ENCODE assay signal across 11 mouse cellular contexts in genomic region chr12:117106696-117107095, GRCm38 (mm10).
A peak's percentile ranks its signal among the peaks of the same experiment; 100 is the strongest.
DNase-seq lines count a peak whose midpoint lies in the region; ATAC-seq and TF ChIP-seq lines count a peak whose summit lies in the region.
"Had no signal": no experiment of that assay in that cellular context is flagged by ENCODE, and none has a peak within 500 bp of the region (broad histone marks: within the 10 kb centered on the region; RNA-seq: fewer than 3 reads in every experiment).

No protein-coding gene starts in this region.

- H3K4me3 ChIP-seq in heart, embryonic 12.5 days = no peak overlapping the region
- H3K4me3 ChIP-seq in forebrain, postnatal 0 days (ENCODE audit: low read depth, low read length) = no peak overlapping the region
- H3K4me3 ChIP-seq in midbrain, embryonic 11.5 days (ENCODE audit: low read depth, low read length) = no peak overlapping the region

- peak overlapping the region; percentile 33; the same call in 1 of the 2 replicates for H3K4me2 ChIP-seq in heart, embryonic 12.5 days
- H3K4me2 ChIP-seq in forebrain, postnatal 0 days (ENCODE audit: low read depth) = peak overlapping the region; percentile 32
- H3K4me2 ChIP-seq in midbrain, embryonic 11.5 days = peak overlapping the region; percentile 36

- intact Hi-C loops in heart, postnatal 14 days (cut with DNase I) = no loop called here
- intact Hi-C loops in left cerebral cortex, postnatal 25 days (cut with DNase I) = no loop called here

- H3K27me3 ChIP-seq in heart, embryonic 12.5 days (replicated peaks) = no peaks in the 10 kb centered on the region
- no peaks in the 10 kb centered on the region for H3K27me3 ChIP-seq in forebrain, postnatal 0 days (ENCODE audit: insufficient read depth, low read length)
- no peaks in the 10 kb centered on the region for H3K27me3 ChIP-seq in midbrain, embryonic 11.5 days (ENCODE audit: control insufficient read depth, insufficient read depth, low read length)

- no peak for ATAC-seq in heart, embryonic 12.5 days (ENCODE audit: insufficient number of reproducible peaks, low FRiP score)
- peak; percentile 3; the same call in 1 of the 2 replicates for ATAC-seq in forebrain, postnatal 0 days
- peak; percentile 35 for ATAC-seq in midbrain, embryonic 11.5 days (ENCODE audit: low FRiP score)
- ATAC-seq in erythroblast, adult 5-6 weeks (replicated peaks; ENCODE audit: low FRiP score, poor library complexity, severe bottlenecking) = no peak
- ATAC-seq: liver, postnatal 0 days had no signal

- WGBS in heart, embryonic 12.5 days = 48% methylated on average over 4 of the region's 4 CpGs
- 17% methylated on average over 4 of the region's 4 CpGs for WGBS in forebrain, postnatal 0 days
- 32% methylated on average over 4 of the region's 4 CpGs for WGBS in midbrain, embryonic 11.5 days

- 0 out of 2 replicates have a peak, but pooled peaks cover 5% of the 10 kb centered on the region for H3K4me1 ChIP-seq in heart, embryonic 12.5 days (replicated peaks)
- peaks cover 11% of the 10 kb centered on the region; the same call in 1 of the 2 replicates for H3K4me1 ChIP-seq in forebrain, postnatal 0 days (ENCODE audit: insufficient read depth)
- peaks cover 16% of the 10 kb centered on the region for H3K4me1 ChIP-seq in midbrain, embryonic 11.5 days (ENCODE audit: control insufficient read depth, insufficient read depth, low read length)

- no peak overlapping the region for H3K27ac ChIP-seq in heart, embryonic 12.5 days (ENCODE audit: poor library complexity, severe bottlenecking)
- H3K27ac ChIP-seq in forebrain, postnatal 0 days (ENCODE audit: low read depth, low read length) = peak overlapping the region; percentile 46; the same call in 1 of the 2 replicates
- peak overlapping the region; percentile 20 for H3K27ac ChIP-seq in midbrain, embryonic 11.5 days (ENCODE audit: low read depth, low read length)

- no peak for TF ChIP-seq CTCF in forebrain, postnatal 0 days (IDR thresholded peaks at IDR 0.05; ENCODE audit: low read depth)

- no peaks in the 10 kb centered on the region for H3K36me3 ChIP-seq in heart, embryonic 12.5 days
- H3K36me3 ChIP-seq in forebrain, postnatal 0 days (ENCODE audit: insufficient read depth) = no peaks in the 10 kb centered on the region
- H3K36me3 ChIP-seq in midbrain, embryonic 11.5 days (ENCODE audit: control insufficient read depth, insufficient read depth, low read length) = no peaks in the 10 kb centered on the region

- DNase-seq in heart, postnatal 14 days = no peak
- DNase-seq in MN1 (ENCODE audit: low spot score) = peak; percentile 38
- DNase-seq in forebrain, postnatal 0 days = peak; percentile 20
- no peak for DNase-seq in midbrain, embryonic 11.5 days (ENCODE audit: low spot score, missing footprints)
- no peak for DNase-seq in left cerebral cortex, postnatal 25 days (ENCODE audit: low spot score in 2 of 2)
- no peak for DNase-seq in layer of hippocampus, postnatal 36 days
- DNase-seq: gastrocnemius, postnatal 36 days; liver, postnatal 0 days; thymus, postnatal 25 days had no signal

- H3K9me3 ChIP-seq in heart, embryonic 12.5 days (replicated peaks) = no peaks in the 10 kb centered on the region
- no peaks in the 10 kb centered on the region for H3K9me3 ChIP-seq in forebrain, postnatal 0 days (ENCODE audit: low read length)
- H3K9me3 ChIP-seq in midbrain, embryonic 11.5 days (ENCODE audit: control insufficient read depth, low read length) = no peaks in the 10 kb centered on the region

- H3K9ac ChIP-seq in heart, embryonic 12.5 days = no peak overlapping the region
- peak overlapping the region; percentile 22; the same call in 1 of the 2 replicates for H3K9ac ChIP-seq in forebrain, postnatal 0 days
- peak overlapping the region; percentile 28; the same call in 1 of the 2 replicates for H3K9ac ChIP-seq in midbrain, embryonic 11.5 days (ENCODE audit: low read length)
- H3K9ac ChIP-seq: liver, postnatal 0 days had no signal

Comparison
In these comparisons a context has a peak if more than half of its experiments do, and no peak if none do; other contexts are left out.
1. ATAC-seq: peak in forebrain, postnatal 0 days (single experiment) and midbrain, embryonic 11.5 days (single experiment); none in heart, embryonic 12.5 days (single experiment) and erythroblast, adult 5-6 weeks (single experiment).
2. DNase-seq: peak in MN1 (single experiment) and forebrain, postnatal 0 days (single experiment); none in heart, postnatal 14 days (0 of 2), midbrain, embryonic 11.5 days (single experiment), left cerebral cortex, postnatal 25 days (0 of 2) and layer of hippocampus, postnatal 36 days (0 of 2).
3. Peak in every context shown above with its lines, with median percentiles within 50 percentile points of each other: H3K4me2 ChIP-seq.